Mouse (Mus musculus): ENCODE results near the gene Akp3.

DNA sequence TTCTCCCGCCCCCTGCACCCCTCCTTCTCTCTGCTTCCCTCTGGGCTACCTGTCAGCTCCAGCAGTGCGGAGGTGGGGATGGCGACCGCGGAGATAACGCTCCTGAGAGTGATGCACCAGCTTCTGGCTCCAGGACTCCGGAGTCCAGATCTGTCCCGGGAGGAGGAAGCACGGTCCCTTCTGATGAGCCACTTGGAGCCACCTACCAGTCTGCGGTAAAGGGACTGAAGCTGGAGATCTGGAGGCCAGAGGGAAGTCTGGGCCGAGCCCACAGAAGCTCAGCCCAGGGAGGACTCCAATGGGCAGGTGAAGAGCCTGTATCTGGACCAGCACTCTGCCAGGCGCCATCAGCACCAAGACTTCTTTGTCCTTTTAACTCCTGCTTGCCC is 31.4 kb downstream of the Akp3 start, which contains the start of gene Ecel1:
- TF ChIP-seq CTCF (IDR thresholded peaks at IDR 0.05; ENCODE audit: low read depth, low read length) (no peak), POLR2A (IDR thresholded peaks at IDR 0.05; ENCODE audit: insufficient read depth, low read length) (no peak)
